Mouse (Mus musculus): Measurements from ENCODE around the gene Gsap.

DNA sequence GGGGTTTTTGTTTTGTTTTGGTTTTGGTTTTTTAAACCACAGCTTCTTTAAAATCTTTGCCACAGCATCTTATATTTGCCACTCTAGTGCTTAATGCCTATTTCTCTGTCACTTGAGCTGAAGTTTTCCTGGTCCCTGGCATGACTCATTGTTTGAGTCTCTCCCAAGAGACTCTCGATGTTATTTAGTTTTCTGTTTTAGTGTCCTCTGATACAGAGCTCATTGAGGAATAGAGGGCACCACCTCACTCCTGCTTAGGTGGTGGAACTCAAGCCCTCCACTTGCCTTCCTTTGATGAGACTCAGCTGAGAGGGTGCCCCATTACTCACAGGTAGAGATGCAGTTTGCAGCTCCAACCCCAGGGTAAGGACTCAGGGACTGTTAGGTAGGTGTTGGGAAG is 17.4 kb downstream of the Gsap start:
- TF ChIP-seq CTCF (IDR thresholded peaks at IDR 0.05; ENCODE audit: low read depth) = no peak
- TF ChIP-seq EP300 (optimal IDR thresholded peaks at IDR 0.05) = no peak
